Mouse (Mus musculus): ENCODE results near the gene Hcrt. TPM values are rescaled to one million over a fixed set of nuclear protein-coding genes. Genes with fewer than 3 reads are reported as not detected.
A peak's percentile ranks its signal among the peaks of the same experiment; 100 is the strongest.

Gene Hcrt
- polyA plus RNA-seq, 1 experiment from 2014 or later: not detected

- WGBS: 90% methylated on average over 6 of the region's 6 CpGs
- no peak for ATAC-seq (ENCODE audit: low FRiP score, low read depth)
- Histone ChIP-seq H3K36me3 (peaks cover 60% of the 10 kb centered on the region), H3K27ac (no peak overlapping the region), H3K4me3 (no peak overlapping the region), H3K27me3 (no peaks in the 10 kb centered on the region), H3K4me1 (peaks cover 30% of the 10 kb centered on the region), H3K9me3 (no peaks in the 10 kb centered on the region), H3K4me2 (replicated peaks) (no peak overlapping the region), H3K9ac (no peak overlapping the region)
Observed at GRCm38 (mm10) chr11:100714948-100715347, 47.8 kb downstream of the Hcrt start.

GRCm38 (mm10) chr11:100714534-100714915, 48.2 kb downstream of the Hcrt start:
- peak overlapping the region; percentile 67; the same call in 1 of the 2 replicates for H3K9ac ChIP-seq
- peaks cover 60% of the 10 kb centered on the region for H3K36me3 ChIP-seq
- no peak overlapping the region for H3K4me3 ChIP-seq
- H3K4me1 ChIP-seq: peaks cover 30% of the 10 kb centered on the region
- WGBS: 45% methylated on average over 6 of the region's 6 CpGs
- no peaks in the 10 kb centered on the region for H3K27me3 ChIP-seq
- H3K4me2 ChIP-seq (replicated peaks): peak overlapping the region; percentile 61
- H3K27ac ChIP-seq: no peak overlapping the region
- no peak for ATAC-seq (ENCODE audit: low FRiP score, low read depth)
- no peaks in the 10 kb centered on the region for H3K9me3 ChIP-seq

- Histone ChIP-seq H3K27ac (peak within 1 kb of the TSS; percentile 33; the same call in 1 of the 2 replicates), H3K9ac (peak within 1 kb of the TSS; percentile 67), H3K36me3 (peaks cover 60% of the 10 kb centered on the region), H3K4me3 (peak within 1 kb of the TSS; percentile 33), H3K9me3 (no peaks in the 10 kb centered on the region), H3K4me2 (replicated peaks) (peak within 1 kb of the TSS; percentile 66), H3K4me1 (peaks cover 30% of the 10 kb centered on the region), H3K27me3 (no peaks in the 10 kb centered on the region)
- WGBS: 5% methylated on average over 38 of the region's 38 CpGs
- ATAC-seq (ENCODE audit: low FRiP score, low read depth): 0 out of 2 replicates have a peak, but pooled peaks have one; percentile 4
Observed at GRCm38 (mm10) chr11:100713735-100714533, 48.8 kb downstream of the Hcrt start, which contains the start of gene Hspb9. Hspb9 (plus strand) TSS chr11:100713850.

- WGBS: 76% methylated on average over 4 of the region's 4 CpGs
- ATAC-seq (ENCODE audit: low FRiP score, low read depth): no peak
- Histone ChIP-seq H3K9ac (peak overlapping the region; percentile 67; the same call in 1 of the 2 replicates), H3K36me3 (peaks cover 60% of the 10 kb centered on the region), H3K27ac (peak overlapping the region; percentile 33; the same call in 1 of the 2 replicates), H3K4me2 (replicated peaks) (peak overlapping the region; percentile 61), H3K4me3 (peak overlapping the region; percentile 33), H3K9me3 (no peaks in the 10 kb centered on the region), H3K4me1 (peaks cover 30% of the 10 kb centered on the region), H3K27me3 (no peaks in the 10 kb centered on the region)
Observed at GRCm38 (mm10) chr11:100713174-100713573, 49.6 kb downstream of the Hcrt start.

- Histone ChIP-seq H3K9me3 (no peaks in the 10 kb centered on the region), H3K36me3 (peaks cover 60% of the 10 kb centered on the region), H3K27ac (peak within 1 kb of the TSS; percentile 85), H3K4me2 (replicated peaks) (peak within 1 kb of the TSS; percentile 66), H3K4me1 (peaks cover 30% of the 10 kb centered on the region), H3K4me3 (peak within 1 kb of the TSS; percentile 94), H3K9ac (peak within 1 kb of the TSS; percentile 95), H3K27me3 (no peaks in the 10 kb centered on the region)
- ATAC-seq (ENCODE audit: low FRiP score, low read depth): peak; percentile 92
- WGBS: 2% methylated on average over 41 of the region's 48 CpGs
Observed at GRCm38 (mm10) chr11:100711783-100712615, 50.7 kb downstream of the Hcrt start, which contains the start of gene Kat2a. Kat2a (minus strand) TSS chr11:100712465.

Other genes starting within 250 kb of the Hcrt start
- 139 and 160 TPM in 2 replicates for gene Acly, start 234.9 kb downstream of the Hcrt start, polyA plus RNA-seq (2015; fragmentation: Nextera tagmentation; extraction: Ambion mirVana)
- gene Ttc25, start 217.3 kb downstream of the Hcrt start, polyA plus RNA-seq (2015; fragmentation: Nextera tagmentation; extraction: Ambion mirVana): 0.61 and 0.69 TPM in 2 replicates
- gene Cnp, start 188.0 kb downstream of the Hcrt start, polyA plus RNA-seq (2015; fragmentation: Nextera tagmentation; extraction: Ambion mirVana): 31.7 and 33.2 TPM in 2 replicates
- gene Nkiras2, start 143.7 kb downstream of the Hcrt start, polyA plus RNA-seq (2015; fragmentation: Nextera tagmentation; extraction: Ambion mirVana): 81.6 and 84.1 TPM in 2 replicates
- 280 and 283 TPM in 2 replicates for gene Dnajc7, start 142.8 kb downstream of the Hcrt start, polyA plus RNA-seq (2015; fragmentation: Nextera tagmentation; extraction: Ambion mirVana)
- gene Zfp385c, start 70.5 kb downstream of the Hcrt start, polyA plus RNA-seq (2015; fragmentation: Nextera tagmentation; extraction: Ambion mirVana): 0.75 and 1.1 TPM in 2 replicates
- gene Dhx58, start 58.7 kb downstream of the Hcrt start, polyA plus RNA-seq (2015; fragmentation: Nextera tagmentation; extraction: Ambion mirVana): 2.9 and 3.7 TPM in 2 replicates
- gene Kat2a, start 50.5 kb downstream of the Hcrt start, polyA plus RNA-seq (2015; fragmentation: Nextera tagmentation; extraction: Ambion mirVana): 53.6 and 53.8 TPM in 2 replicates
- 0.46 TPM in 1 of 2 replicates, not detected in the other for gene Hspb9, start 49.1 kb downstream of the Hcrt start, polyA plus RNA-seq (2015; fragmentation: Nextera tagmentation; extraction: Ambion mirVana)
- 23.2 and 24.5 TPM in 2 replicates for gene Rab5c, start 24.7 kb downstream of the Hcrt start, polyA plus RNA-seq (2015; fragmentation: Nextera tagmentation; extraction: Ambion mirVana)
- gene Kcnh4, start 3.0 kb downstream of the Hcrt start, polyA plus RNA-seq (2015; fragmentation: Nextera tagmentation; extraction: Ambion mirVana): not detected in 2 replicates
- gene Ghdc, start 8.0 kb upstream of the Hcrt start, polyA plus RNA-seq (2015; fragmentation: Nextera tagmentation; extraction: Ambion mirVana): 6.6 and 8.0 TPM in 2 replicates
- gene Stat5b, start 87.8 kb upstream of the Hcrt start, polyA plus RNA-seq (2015; fragmentation: Nextera tagmentation; extraction: Ambion mirVana): 18.9 and 19.8 TPM in 2 replicates
- gene Stat5a, start 96.4 kb upstream of the Hcrt start, polyA plus RNA-seq (2015; fragmentation: Nextera tagmentation; extraction: Ambion mirVana): 5.2 and 5.7 TPM in 2 replicates
- 42.4 and 50.3 TPM in 2 replicates for gene Stat3, start 176.6 kb upstream of the Hcrt start, polyA plus RNA-seq (2015; fragmentation: Nextera tagmentation; extraction: Ambion mirVana)
- gene Cavin1, start 208.0 kb upstream of the Hcrt start, polyA plus RNA-seq (2015; fragmentation: Nextera tagmentation; extraction: Ambion mirVana): 136 and 142 TPM in 2 replicates
- 34.0 and 34.4 TPM in 2 replicates for gene Atp6v0a1, start 246.5 kb upstream of the Hcrt start, polyA plus RNA-seq (2015; fragmentation: Nextera tagmentation; extraction: Ambion mirVana)